Mouse (Mus musculus): ENCODE data around the gene S100a16.

DNA sequence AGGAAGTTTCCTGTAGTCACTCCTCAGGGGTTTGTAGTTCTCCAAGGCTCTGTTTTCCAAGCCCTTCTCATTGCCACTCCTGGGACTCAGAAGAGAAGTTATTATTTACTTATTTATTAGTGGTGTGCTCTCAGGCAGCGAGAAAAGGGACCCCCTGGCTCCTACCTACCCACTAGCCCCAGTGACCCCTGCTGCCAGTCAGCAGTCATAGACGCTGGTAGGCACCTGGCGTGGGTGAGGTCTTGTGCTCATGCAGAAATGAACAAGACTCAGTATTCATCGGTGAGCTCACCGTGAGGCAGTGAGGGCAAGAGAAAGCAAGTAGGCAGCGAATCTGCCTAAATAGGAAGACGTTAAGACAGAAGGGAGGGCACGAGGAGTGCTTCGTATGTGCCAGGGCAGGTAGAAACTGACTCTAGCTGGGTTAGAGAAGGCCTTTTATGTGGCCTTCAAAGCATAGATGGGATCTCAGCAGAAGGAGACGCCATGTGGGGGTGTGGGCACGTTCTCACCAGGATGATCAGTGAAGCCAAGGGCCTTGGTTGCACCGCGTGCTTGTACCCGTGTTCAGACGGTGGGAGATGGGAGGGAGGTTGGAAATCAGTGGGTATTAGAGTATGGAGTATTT, 49.1 kb downstream of the S100a16 start:
- TF ChIP-seq CTCF (IDR thresholded peaks at IDR 0.05; ENCODE audit: insufficient read depth, low read length) (no peak), POLR2A (IDR thresholded peaks at IDR 0.05; ENCODE audit: borderline replicate concordance, extremely low read depth, low read depth, low read length) (no peak)

All from lung, adult 2 months (tissue).